Mouse (Mus musculus): Measurements from ENCODE around the gene Vmn2r57.

DNA sequence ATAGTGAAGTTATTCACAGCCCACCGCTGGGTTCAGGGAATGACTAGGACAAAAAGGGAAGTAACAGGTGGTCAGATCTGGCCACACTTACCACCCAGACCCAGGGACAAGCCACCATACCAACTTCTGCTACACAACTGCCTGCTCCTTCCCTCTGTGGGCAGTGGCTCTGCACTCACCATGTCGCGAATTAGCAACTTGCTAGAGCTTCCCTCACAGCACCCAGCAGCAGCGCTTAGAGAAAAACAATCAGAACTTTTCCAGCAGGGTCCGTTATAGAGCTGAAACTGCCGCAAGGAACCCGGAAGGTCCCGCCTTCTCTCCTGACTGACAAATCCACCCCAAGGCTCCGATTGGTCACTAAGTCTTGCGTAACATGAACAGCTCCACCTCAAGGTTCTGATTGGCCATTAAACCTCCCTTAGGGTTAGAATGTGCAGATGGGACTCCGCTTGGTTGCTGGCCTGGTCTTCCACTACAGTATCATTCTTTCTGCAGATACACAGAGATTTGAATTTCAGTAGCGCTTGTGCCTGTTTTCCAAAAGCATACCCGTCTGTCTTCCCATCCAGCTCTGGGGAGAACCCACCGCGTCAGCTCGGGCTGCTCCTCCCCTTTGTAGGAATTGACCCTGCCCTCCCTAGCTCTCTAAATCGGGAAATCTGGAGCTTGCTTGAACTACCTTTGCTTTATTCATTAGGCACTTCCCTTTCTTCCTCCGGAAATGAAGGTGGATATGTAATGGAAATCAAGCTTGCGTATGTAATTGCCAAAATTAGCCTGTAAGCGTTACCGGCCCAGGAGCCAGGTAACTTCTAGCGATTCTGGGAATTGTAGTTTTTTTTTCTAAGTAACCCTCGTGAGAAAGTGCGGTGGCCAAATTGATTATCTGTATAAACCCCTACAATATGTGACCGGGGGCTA lies 55.2 kb downstream of the Vmn2r57 start, which contains the start of gene AI987944:
- TF ChIP-seq CTCF (IDR thresholded peaks at IDR 0.05; ENCODE audit: low read depth, low read length): no peak
- no peak for TF ChIP-seq POLR2A (IDR thresholded peaks at IDR 0.05; ENCODE audit: borderline replicate concordance, low read depth, low read length)
